Mouse (Mus musculus): ENCODE results near the gene Copg1. TPM values are rescaled to one million over a fixed set of nuclear protein-coding genes. Genes with fewer than 3 reads are reported as not detected.
"Not testable (repeated sequence)": the region's sequence is repeated elsewhere in the genome, so short reads cannot be mapped to it uniquely, and the experiment has no call there.

Copg1 gene
- polyA plus RNA-seq, 1 experiment from 2014 or later: 142 TPM

GRCm38 (mm10) chr6:87962457-87962856 is 74.8 kb downstream of the Copg1 start:
- WGBS: 70% methylated on average over 4 of the region's 4 CpGs
- H3K27ac ChIP-seq (ENCODE audit: low read depth, low read length); H3K4me1 ChIP-seq (replicated peaks; ENCODE audit: control insufficient read depth, insufficient read depth, low read length); H3K4me2 ChIP-seq (ENCODE audit: low read depth, low read length, severe bottlenecking); H3K36me3 ChIP-seq (ENCODE audit: control insufficient read depth, insufficient read depth, low read length); H3K9me3 ChIP-seq (ENCODE audit: control insufficient read depth, low read length); H3K9ac ChIP-seq (ENCODE audit: low read length); H3K4me3 ChIP-seq (ENCODE audit: low read depth, low read length); H3K27me3 ChIP-seq (ENCODE audit: control insufficient read depth, insufficient read depth, low read length); ATAC-seq (replicated peaks; ENCODE audit: low FRiP score); DNase-seq (ENCODE audit: low spot score): not testable (repeated sequence)

Other genes starting within 250 kb of the Copg1 start
- 13.6 and 15.1 TPM in 2 replicates for gene Aplf, start 215.6 kb upstream of the Copg1 start, polyA plus RNA-seq (2014; fragmentation: Nextera tagmentation; extraction: Ambion mirVana)
- 1.5 TPM in 2 replicates for gene Efcc1, start 156.9 kb upstream of the Copg1 start, polyA plus RNA-seq (2014; fragmentation: Nextera tagmentation; extraction: Ambion mirVana)
- gene Gp9, start 109.7 kb upstream of the Copg1 start, polyA plus RNA-seq (2014; fragmentation: Nextera tagmentation; extraction: Ambion mirVana): 2.5 and 2.8 TPM in 2 replicates
- gene Rab43, start 75.7 kb upstream of the Copg1 start, polyA plus RNA-seq (2014; fragmentation: Nextera tagmentation; extraction: Ambion mirVana): 9.4 and 9.7 TPM in 2 replicates
- gene Gm45140, start 52.0 kb upstream of the Copg1 start, polyA plus RNA-seq (2014; fragmentation: Nextera tagmentation; extraction: Ambion mirVana): 2.7 and 5.0 TPM in 2 replicates
- gene Isy1, start 49.0 kb upstream of the Copg1 start, polyA plus RNA-seq (2014; fragmentation: Nextera tagmentation; extraction: Ambion mirVana): 64.0 and 73.8 TPM in 2 replicates
- 1,299 and 1,307 TPM in 2 replicates for gene Cnbp, start 36.7 kb upstream of the Copg1 start, polyA plus RNA-seq (2014; fragmentation: Nextera tagmentation; extraction: Ambion mirVana)
- gene Hmces, start 26.1 kb downstream of the Copg1 start, polyA plus RNA-seq (2014; fragmentation: Nextera tagmentation; extraction: Ambion mirVana): 56.9 and 59.0 TPM in 2 replicates
- gene H1fx, start 93.8 kb downstream of the Copg1 start, polyA plus RNA-seq (2014; fragmentation: Nextera tagmentation; extraction: Ambion mirVana): 144 and 158 TPM in 2 replicates
- gene Rab7, start 157.5 kb downstream of the Copg1 start, polyA plus RNA-seq (2014; fragmentation: Nextera tagmentation; extraction: Ambion mirVana): 232 and 244 TPM in 2 replicates
- gene Rpn1, start 196.7 kb downstream of the Copg1 start, polyA plus RNA-seq (2014; fragmentation: Nextera tagmentation; extraction: Ambion mirVana): 274 and 284 TPM in 2 replicates